Mouse (Mus musculus) central nervous system, embryonic 18 days (tissue): ENCODE measurements around the gene Gcsam. TPM values are rescaled to one million over a fixed set of nuclear protein-coding genes. Genes with fewer than 3 reads are reported as not detected.

Experiments
- polyA plus RNA-seq: library from polyadenylated mRNA; depleted of rRNA; stranded (reverse); fragments of >200 nt; gene quantifications from 2 replicates; pipeline ENCODE4 v1.2.3, GENCODE M21; 2012; rRNA removed

The Gcsam gene
- 0.04 TPM in 1 of 2 replicates, not detected in the other for polyA plus RNA-seq

GRCm38 (mm10) chr16:45610267-45610666 is at the start of gene Gcsam:
Gene Gcsam (plus strand): TSS chr16:45610380.

GRCm38 (mm10) chr16:45653934-45654332 is 43.8 kb downstream of the Gcsam start, which contains the start of gene BC016579:
Gene BC016579 (minus strand): TSS chr16:45654068.

Other genes starting within 250 kb of the Gcsam start
- gene Cd200, start 201.3 kb upstream of the Gcsam start, polyA plus RNA-seq = 317 and 321 TPM in 2 replicates
- gene Gm609, start 117.4 kb upstream of the Gcsam start, polyA plus RNA-seq = not detected in 2 replicates
- gene Gm17783, start 78.3 kb upstream of the Gcsam start, polyA plus RNA-seq = not detected in 2 replicates
- not detected in 2 replicates for gene Slc9c1, start 75.1 kb upstream of the Gcsam start, polyA plus RNA-seq
- 0.12 TPM in 2 replicates for gene BC016579, start 43.7 kb downstream of the Gcsam start, polyA plus RNA-seq
- 1.3 and 1.8 TPM in 2 replicates for gene Tmprss7, start 83.3 kb downstream of the Gcsam start, polyA plus RNA-seq
- gene Tagln3, start 114.2 kb downstream of the Gcsam start, polyA plus RNA-seq = 337 and 361 TPM in 2 replicates
- gene Abhd10, start 132.6 kb downstream of the Gcsam start, polyA plus RNA-seq = 29.0 and 34.7 TPM in 2 replicates